8 mouse cellular contexts compared by ENCODE assay signal in genomic region chr15:27923280-27923986, GRCm38 (mm10).
DNase-seq lines count a peak whose midpoint lies in the region; ATAC-seq lines count a peak whose summit lies in the region.

No protein-coding gene starts in this region.

- H3K9ac ChIP-seq in intestine, embryonic 14.5 days (ENCODE audit: low read length), result no peak overlapping the region

- H3K36me3 ChIP-seq in intestine, embryonic 14.5 days (ENCODE audit: control insufficient read depth, insufficient read depth, low read length), result no peaks in the 10 kb centered on the region
- peaks cover 1% of the 10 kb centered on the region; the same call in 1 of the 2 replicates for H3K36me3 ChIP-seq in midbrain, embryonic 10.5 days

- WGBS in intestine, embryonic 14.5 days, result 10% methylated on average over 21 of the region's 21 CpGs
- 16% methylated on average over 21 of the region's 21 CpGs for WGBS in midbrain, embryonic 10.5 days

- DNase-seq in testis, postnatal 10 days (ENCODE audit: low spot score), result peak; percentile 75
- DNase-seq in testis, postnatal 14 days (ENCODE audit: low spot score), result no peak
- peak; percentile 91 for DNase-seq in embryo, embryonic 11 days
- DNase-seq in gastrocnemius, postnatal 25 days, result peak; percentile 74
- DNase-seq in intestine, embryonic 14.5 days (ENCODE audit: low spot score), result peak; percentile 85
- DNase-seq in left cerebral cortex, postnatal 4 days, result peak; percentile 74
- DNase-seq in midbrain, embryonic 10.5 days (ENCODE audit: low spot score), result peak; percentile 78
- DNase-seq in spleen, adult 18-20 months, result peak; percentile 52 to 63

- H3K4me1 ChIP-seq in intestine, embryonic 14.5 days (replicated peaks; ENCODE audit: control insufficient read depth, insufficient read depth, low read length), result peaks cover 38% of the 10 kb centered on the region
- peaks cover 76% of the 10 kb centered on the region for H3K4me1 ChIP-seq in midbrain, embryonic 10.5 days

- H3K4me3 ChIP-seq in intestine, embryonic 14.5 days (ENCODE audit: low read depth, low read length), result peak overlapping the region; percentile 12
- H3K4me3 ChIP-seq in midbrain, embryonic 10.5 days, result peak overlapping the region; percentile 45

- H3K27ac ChIP-seq in intestine, embryonic 14.5 days (ENCODE audit: low read depth), result no peak overlapping the region
- peak overlapping the region; percentile 77 for H3K27ac ChIP-seq in midbrain, embryonic 10.5 days (replicated peaks)

- peak overlapping the region; percentile 34 for H3K4me2 ChIP-seq in intestine, embryonic 14.5 days (ENCODE audit: low read length)

- no peaks in the 10 kb centered on the region for H3K9me3 ChIP-seq in intestine, embryonic 14.5 days (ENCODE audit: control insufficient read depth, low read length)
- H3K9me3 ChIP-seq in midbrain, embryonic 10.5 days (replicated peaks), result no peaks in the 10 kb centered on the region

- no peaks in the 10 kb centered on the region for H3K27me3 ChIP-seq in intestine, embryonic 14.5 days (replicated peaks; ENCODE audit: control insufficient read depth, insufficient read depth, low read length)
- no peaks in the 10 kb centered on the region; the same call in 1 of the 2 replicates for H3K27me3 ChIP-seq in midbrain, embryonic 10.5 days (ENCODE audit: low read depth, poor library complexity, severe bottlenecking)

- ATAC-seq in intestine, embryonic 14.5 days (replicated peaks; ENCODE audit: low FRiP score, low TSS enrichment, low read depth), result peak; percentile 90

- intact Hi-C loops in left cerebral cortex, postnatal 4 days (cut with DNase I), result loop anchor here (5.0 kb wide), 1 partner anchor 234 kb away; no protein-coding TSS in a partner anchor
